Mouse (Mus musculus): ENCODE data around the gene Apof.
"Not testable (repeated sequence)": the region's sequence is repeated elsewhere in the genome, so short reads cannot be mapped to it uniquely, and the experiment has no call there.

Gene Apof

GRCm38 (mm10) chr10:128259946-128260345 lies 8.5 kb upstream of the Apof start:
- no peak for DNase-seq

DNA sequence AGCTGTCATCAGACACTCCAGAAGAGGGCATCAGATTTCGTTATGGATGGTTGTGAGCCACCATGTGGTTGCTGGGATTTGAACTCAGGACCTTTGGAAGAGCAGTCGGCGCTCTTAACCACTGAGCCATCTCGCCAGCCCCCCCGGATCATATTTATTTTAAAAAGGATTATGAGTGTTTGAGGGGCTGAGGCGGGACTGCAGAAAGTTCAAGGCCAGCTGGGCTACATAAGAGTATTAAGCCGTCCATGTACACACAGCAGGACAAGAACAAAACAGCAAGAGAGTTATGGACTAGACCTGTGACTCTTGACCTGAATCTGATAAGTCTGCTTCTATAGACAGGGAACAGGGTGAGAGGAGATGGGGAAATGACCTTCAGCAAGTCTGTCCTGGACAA lies 8.1 kb upstream of the Apof start:
- DNase-seq, result not testable (repeated sequence)

- no peak for DNase-seq
Measured at GRCm38 (mm10) chr10:128262300-128262699, 6.2 kb upstream of the Apof start.

DNA sequence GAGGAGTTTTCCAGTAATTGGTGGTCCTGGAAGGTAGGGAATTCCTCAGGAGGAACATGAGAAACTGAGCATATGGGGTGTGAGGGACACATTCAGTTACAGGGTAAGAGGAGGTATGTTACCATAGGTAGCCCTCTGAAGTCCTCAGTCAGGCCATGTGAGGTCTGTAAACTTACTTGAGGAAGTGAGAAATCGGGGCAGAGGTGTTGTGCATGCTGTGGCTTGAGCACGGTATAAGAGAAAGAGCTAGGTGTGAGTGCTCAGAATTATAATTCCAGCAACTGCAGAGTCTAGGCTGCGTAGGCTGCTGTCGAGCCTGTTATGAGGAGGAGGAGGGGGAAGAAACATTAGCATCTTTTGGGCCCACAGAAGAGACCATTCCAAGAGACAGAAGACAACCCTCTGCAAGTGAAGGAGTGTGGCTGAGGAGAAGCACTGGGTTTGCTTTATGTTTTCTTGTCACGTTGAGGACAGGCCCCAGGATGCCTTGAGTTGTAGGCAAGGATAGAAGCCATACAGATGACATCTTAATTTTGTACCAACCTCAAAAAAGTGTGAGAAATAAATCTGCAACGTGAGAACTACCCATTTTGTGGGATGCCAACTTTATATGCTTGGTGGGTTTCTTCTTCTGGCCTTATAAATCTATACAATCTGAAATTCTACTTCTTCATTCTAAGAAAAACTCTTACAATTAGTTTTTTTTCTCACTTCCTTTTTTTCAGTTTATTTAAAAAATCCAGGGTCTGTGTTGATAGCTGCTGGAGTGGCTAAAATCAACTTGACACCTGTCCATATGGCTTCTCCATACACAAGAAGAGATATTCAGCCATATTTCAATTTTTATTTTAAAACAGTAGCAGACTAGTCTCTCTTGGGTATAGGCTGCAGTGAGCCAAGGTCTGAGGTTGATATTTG lies 4.8 kb upstream of the Apof start:
- DNase-seq, result no peak

- DNase-seq, result no peak
Measured at GRCm38 (mm10) chr10:128269206-128269910, 887 bp downstream of the Apof start.

DNA sequence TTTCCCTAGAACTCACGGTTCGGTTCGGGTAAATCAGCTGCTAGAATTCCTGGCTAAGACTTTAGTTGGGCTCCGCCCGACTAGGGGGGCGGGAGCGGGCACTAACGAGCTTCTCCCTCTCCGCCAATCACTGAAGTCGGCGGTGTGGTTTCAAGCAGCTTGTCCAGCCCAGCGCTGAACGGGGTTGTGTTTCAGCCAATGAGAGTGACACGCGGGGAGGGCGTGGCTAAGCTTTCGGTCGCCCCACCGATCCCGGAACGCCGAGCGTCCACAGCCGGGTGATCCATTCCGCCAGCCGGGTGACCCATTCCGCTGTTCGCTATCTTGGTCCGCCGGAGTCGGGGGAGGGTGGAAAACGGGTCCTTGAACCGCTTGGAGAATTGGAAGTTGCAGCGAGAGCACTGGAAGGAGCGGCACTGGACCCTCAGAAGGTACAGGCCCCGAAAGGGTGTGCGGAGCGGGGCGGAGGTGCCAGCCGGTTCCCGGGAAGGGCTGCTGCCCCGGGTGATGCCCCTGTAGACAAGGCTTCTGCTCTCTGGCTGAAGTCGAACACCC lies 1.9 kb downstream of the Apof start, which contains the start of gene Stat2:
Gene Stat2, plus strand, starts transcription at position 273 of the 555 bp plus-strand sequence.
- DNase-seq, result peak; percentile 99

DNA sequence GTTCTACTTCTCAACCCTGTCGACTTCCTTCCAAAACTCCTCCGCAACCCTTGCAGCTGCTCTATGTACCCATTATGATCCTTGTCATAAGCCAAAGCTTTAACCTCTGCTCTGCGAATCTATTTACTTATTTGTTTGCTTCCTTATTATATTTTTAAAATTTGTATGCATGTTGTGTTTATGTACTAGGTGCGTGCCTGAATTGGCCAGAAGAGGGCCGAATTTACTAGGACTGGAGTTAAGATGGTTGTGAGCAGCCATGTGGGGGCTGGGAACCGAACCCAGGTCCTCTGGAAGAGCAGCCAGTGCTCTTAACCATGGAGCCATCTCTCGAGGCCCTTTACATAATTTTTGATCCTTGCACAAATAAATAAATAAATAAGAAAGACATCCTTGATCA lies 2.4 kb downstream of the Apof start:
- DNase-seq, result peak in 1 of 2 experiments; percentile 15

- DNase-seq, result peak in 1 of 2 experiments; percentile 33
Measured at GRCm38 (mm10) chr10:128271883-128272282, 3.4 kb downstream of the Apof start.

- DNase-seq, result not testable (repeated sequence)
Measured at GRCm38 (mm10) chr10:128272819-128273439, 4.5 kb downstream of the Apof start.

DNA sequence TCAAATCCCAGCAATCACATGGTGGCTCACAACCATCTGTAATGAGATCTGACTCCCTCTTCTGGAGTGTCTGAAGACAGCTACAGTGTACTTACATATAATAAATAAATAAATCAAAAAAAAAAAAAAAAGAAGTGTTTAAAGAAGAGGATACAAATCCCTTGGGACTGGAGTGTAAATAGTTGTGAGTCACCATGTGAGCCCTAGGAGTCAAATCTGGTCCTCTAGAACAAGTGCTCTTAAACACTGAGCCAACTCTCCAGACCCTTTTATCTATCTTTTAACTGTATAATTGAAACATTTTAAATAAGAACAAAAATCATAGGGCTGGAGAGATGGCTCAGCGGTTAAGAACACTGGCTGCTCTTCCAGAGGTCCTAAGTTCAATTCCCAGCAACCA lies 6.9 kb downstream of the Apof start:
- DNase-seq, result not testable (repeated sequence)

- no peak for DNase-seq
Measured at GRCm38 (mm10) chr10:128278158-128278557, 9.7 kb downstream of the Apof start.

- DNase-seq, result peak; percentile 34 to 60
Measured at GRCm38 (mm10) chr10:128280943-128281342, 12.5 kb downstream of the Apof start.

GRCm38 (mm10) chr10:128281682-128282081 lies 13.2 kb downstream of the Apof start:
- DNase-seq, result no peak

GRCm38 (mm10) chr10:128282886-128283450 lies 14.5 kb downstream of the Apof start:
- peak in 1 of 2 experiments; percentile 34 for DNase-seq

GRCm38 (mm10) chr10:128283604-128284579 lies 15.4 kb downstream of the Apof start:
- DNase-seq, result peak in 1 of 2 experiments; percentile 70

DNA sequence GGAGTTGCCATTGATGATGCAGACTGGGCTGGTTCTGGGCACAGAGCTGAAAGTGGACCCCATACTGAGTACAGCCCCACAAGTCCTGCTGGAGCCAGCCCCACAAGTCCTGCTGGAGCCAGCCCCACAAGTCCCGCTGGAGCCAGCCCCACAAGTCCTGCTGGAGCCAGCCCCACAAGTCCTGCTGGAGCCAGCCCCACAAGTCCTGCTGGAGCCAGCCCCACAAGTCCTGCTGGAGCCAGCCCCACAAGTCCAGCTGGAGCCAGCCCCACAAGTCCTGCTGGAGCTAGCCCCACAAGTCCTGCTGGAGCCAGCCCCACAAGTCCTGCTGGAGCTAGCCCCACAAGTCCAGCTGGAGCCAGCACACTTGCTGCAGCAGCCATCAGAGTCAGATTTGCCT lies 22.1 kb downstream of the Apof start:
- DNase-seq, result not testable (repeated sequence)

GRCm38 (mm10) chr10:128296370-128297090 lies 28.1 kb downstream of the Apof start:
- no peak for DNase-seq

DNA sequence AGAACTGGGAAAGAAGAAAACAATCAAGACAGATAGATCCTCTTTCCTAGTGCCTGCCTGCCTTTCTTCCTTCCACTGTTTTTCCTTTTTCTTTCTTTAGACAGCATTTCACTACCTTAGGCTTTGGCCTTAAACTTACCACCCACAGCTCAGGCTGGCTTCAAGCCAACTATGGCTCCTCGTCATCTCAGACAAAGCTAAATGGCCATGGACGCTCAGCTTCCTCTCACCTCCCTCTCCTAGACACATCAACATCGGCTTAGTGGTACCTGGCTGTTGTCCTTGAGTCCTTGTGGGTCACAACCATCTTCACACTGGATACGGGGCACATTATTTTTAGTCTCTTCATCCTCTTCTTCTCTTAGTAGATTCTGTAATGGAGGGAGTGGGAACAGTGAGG lies 28.8 kb downstream of the Apof start:
- no peak for DNase-seq

GRCm38 (mm10) chr10:128297622-128298021 lies 29.2 kb downstream of the Apof start:
- no peak for DNase-seq

DNA sequence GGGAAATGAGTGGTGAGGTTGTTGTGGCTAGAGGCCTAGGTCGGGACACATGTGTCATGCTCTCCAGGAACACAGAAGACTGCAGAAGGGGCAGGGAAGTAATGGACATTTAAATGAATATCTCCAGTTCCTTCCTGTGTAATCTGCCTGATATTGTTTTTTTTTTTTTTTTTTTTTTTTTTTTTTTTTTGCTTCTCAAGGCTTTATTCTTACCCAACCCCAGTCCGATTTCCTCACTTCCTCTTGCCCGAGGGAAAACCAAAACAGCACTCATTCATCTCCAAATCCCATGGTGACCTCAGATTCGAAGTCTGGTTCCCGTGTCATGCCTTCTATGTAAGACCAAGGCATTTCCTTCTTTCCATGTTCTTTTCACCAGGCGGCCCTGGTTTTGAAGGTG lies 29.8 kb downstream of the Apof start:
- DNase-seq, result no peak

GRCm38 (mm10) chr10:128298702-128299171 lies 30.3 kb downstream of the Apof start, which contains the start of gene Il23a:
Gene Il23a, minus strand, starts transcription at chr10:128298752.
- DNase-seq, result no peak
